Mouse (Mus musculus): ENCODE results near the gene Hadhb. TPM values are rescaled to one million over a fixed set of nuclear protein-coding genes. Genes with fewer than 3 reads are reported as not detected.

The Hadhb gene
- total RNA-seq, 2 experiments from 2014 or later = 340 to 569 TPM

GRCm38 (mm10) chr5:30113881-30114760, 40.9 kb upstream of the Hadhb start:
- peak; percentile 75 for DNase-seq
- TF ChIP-seq CTCF (IDR thresholded peaks at IDR 0.05) = peak; percentile 70
- peak overlapping the region; percentile 71 for H3K4me3 ChIP-seq
- intact Hi-C loops (cut with DNase I) = loop anchor here (10.0 kb wide), 1 partner anchor 289 kb away; no protein-coding TSS in a partner anchor
- no peak overlapping the region for H3K27ac ChIP-seq

DNA sequence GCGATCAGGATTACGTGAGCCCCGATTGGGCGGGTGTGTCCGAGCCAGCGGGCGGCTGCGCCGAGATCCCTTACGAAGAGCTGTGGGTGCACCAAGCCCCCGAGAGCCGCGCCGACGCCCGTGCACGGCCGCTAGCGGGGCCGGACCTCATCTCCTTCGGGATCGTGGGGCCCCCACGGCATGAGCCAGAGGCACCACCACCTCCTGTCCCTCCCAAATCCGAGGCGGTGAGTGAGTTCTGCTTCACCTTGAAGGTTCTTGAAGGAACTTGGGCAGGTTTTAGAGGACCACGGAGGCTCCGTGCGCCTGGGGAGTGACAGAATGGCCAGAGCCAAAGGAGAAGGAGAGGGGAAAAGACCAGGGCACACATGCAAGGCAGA, 40.3 kb upstream of the Hadhb start:
- H3K27ac ChIP-seq = no peak overlapping the region
- TF ChIP-seq CTCF (IDR thresholded peaks at IDR 0.05) = no peak
- DNase-seq = no peak
- intact Hi-C loops (cut with DNase I) = loop anchor here (10.0 kb wide), 1 partner anchor 290 kb away; no protein-coding TSS in a partner anchor
- peak overlapping the region; percentile 71 for H3K4me3 ChIP-seq

GRCm38 (mm10) chr5:30115718-30116117, 39.3 kb upstream of the Hadhb start:
- intact Hi-C loops (cut with DNase I) = loop anchor here (10.0 kb wide), 1 partner anchor 291 kb away; no protein-coding TSS in a partner anchor
- H3K27ac ChIP-seq = no peak overlapping the region

DNA sequence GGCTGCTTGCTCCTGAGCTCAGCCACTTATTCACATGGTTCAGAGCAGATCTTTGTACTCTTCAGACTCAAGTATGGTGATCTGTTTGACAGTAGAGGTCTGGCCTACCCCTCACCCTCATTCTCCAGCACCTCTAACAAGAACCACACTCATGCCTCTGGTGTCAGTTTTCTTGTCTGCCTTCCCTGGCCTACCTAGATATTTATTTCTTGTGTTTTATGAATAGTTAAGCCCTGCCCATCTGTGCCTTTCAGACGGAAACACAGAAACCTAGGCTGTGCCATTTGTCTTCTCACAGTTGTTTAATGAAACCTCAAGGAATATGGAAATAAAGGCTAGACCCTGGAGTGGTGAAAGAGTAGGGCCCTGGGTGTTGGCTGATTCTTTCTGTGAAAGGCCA, 37.0 kb upstream of the Hadhb start:
- H3K4me3 ChIP-seq = no peak overlapping the region
- TF ChIP-seq CTCF (IDR thresholded peaks at IDR 0.05) = no peak
- no peak overlapping the region for H3K27ac ChIP-seq
- DNase-seq = no peak
- intact Hi-C loops (cut with DNase I) = loop anchor here (10.0 kb wide), 1 partner anchor 293 kb away; no protein-coding TSS in a partner anchor

More at GRCm38 (mm10) chr5:30115718-30116117, 39.3 kb upstream of the Hadhb start:
- no peak for DNase-seq
- TF ChIP-seq CTCF (IDR thresholded peaks at IDR 0.05) = peak; percentile 7; the same call in 1 of the 2 replicates
- no peak overlapping the region for H3K4me3 ChIP-seq

- intact Hi-C loops (cut with DNase I) = loop anchor here (10.0 kb wide), 1 partner anchor 294 kb away; no protein-coding TSS in a partner anchor
- no peak overlapping the region for H3K27ac ChIP-seq
- no peak for TF ChIP-seq CTCF (IDR thresholded peaks at IDR 0.05)
- no peak overlapping the region for H3K4me3 ChIP-seq
- DNase-seq = no peak
These were observed 35.9 kb upstream of the Hadhb start for GRCm38 (mm10) chr5:30119163-30119562.

- no peak for TF ChIP-seq CTCF (IDR thresholded peaks at IDR 0.05)
- intact Hi-C loops (cut with DNase I) = no loop called here
- DNase-seq = no peak
- Histone ChIP-seq H3K4me3 (no peak overlapping the region), H3K27ac (no peak overlapping the region)
These were observed 34.9 kb upstream of the Hadhb start for GRCm38 (mm10) chr5:30120106-30120505.

DNA sequence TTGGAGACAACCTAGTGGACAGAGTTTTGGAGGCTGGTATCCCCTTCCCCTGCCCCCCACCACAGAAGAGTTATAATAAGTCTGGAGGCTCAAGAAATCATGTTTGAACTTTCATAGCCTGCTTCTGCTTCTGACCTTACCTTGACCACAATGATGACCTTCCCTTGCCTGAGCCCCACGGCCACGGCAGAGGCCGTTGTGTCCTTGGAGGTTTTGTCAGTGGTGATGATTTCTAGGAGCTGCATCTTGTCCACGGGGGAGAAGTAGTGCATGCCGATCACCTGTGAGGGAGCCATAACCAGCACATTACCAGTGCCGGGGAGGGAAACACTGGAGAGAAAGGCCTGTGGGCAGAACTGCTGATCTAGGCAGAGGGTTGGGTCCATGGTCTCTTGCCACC, 32.6 kb upstream of the Hadhb start:
- intact Hi-C loops (cut with DNase I) = no loop called here
- H3K27ac ChIP-seq = no peak overlapping the region
- H3K4me3 ChIP-seq = no peak overlapping the region
- no peak for TF ChIP-seq CTCF (IDR thresholded peaks at IDR 0.05)
- DNase-seq = no peak

DNA sequence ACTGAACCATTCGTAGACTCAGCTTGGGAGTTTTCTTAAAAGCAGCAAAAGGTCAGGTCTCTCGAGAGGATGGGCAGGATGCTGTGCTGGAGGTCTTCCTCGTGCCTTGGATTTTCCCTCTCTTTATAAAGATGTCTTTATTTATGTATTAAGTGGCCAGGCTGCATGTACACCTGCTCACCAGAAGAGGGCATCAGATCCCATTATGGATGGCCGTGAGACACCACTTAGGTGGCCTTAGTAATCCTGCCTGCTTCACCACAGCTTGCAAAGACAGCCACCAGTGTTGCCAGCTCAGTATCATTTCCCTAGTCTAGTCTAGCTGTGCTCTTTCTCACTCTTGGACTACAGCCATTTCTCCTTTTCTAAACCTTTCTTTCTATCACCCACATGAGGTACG, 29.5 kb upstream of the Hadhb start:
- TF ChIP-seq CTCF (IDR thresholded peaks at IDR 0.05) = peak; percentile 79
- intact Hi-C loops (cut with DNase I) = no loop called here
- no peak overlapping the region for H3K27ac ChIP-seq
- H3K4me3 ChIP-seq = no peak overlapping the region
- no peak for DNase-seq

DNA sequence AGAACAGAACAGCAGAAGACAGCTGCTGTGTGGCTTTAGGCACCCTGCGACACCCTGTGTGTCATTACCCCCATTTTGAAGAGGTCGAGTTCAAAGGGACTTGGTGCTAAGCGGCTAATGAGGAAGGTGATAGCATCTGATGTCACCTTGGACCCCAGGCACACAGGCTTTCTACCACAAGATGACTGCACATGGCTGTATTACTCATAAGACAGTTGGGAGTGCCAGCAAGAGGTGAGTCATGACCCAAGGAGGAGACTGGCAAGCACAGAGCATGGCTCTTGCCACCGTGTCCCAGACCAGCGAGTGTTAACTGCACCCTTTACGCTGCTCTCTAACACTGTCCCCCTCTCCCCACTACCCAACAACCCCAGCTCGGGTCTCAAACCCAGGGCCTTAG, 28.3 kb upstream of the Hadhb start:
- TF ChIP-seq CTCF (IDR thresholded peaks at IDR 0.05) = no peak
- H3K4me3 ChIP-seq = no peak overlapping the region
- intact Hi-C loops (cut with DNase I) = no loop called here
- peak overlapping the region; percentile 3; the same call in 1 of the 2 replicates for H3K27ac ChIP-seq
- no peak for DNase-seq

GRCm38 (mm10) chr5:30127921-30128597, 27.0 kb upstream of the Hadhb start:
- no peak overlapping the region for H3K27ac ChIP-seq
- H3K4me3 ChIP-seq = no peak overlapping the region
- DNase-seq = no peak
- TF ChIP-seq CTCF (IDR thresholded peaks at IDR 0.05) = no peak
- intact Hi-C loops (cut with DNase I) = no loop called here

GRCm38 (mm10) chr5:30128680-30129079, 26.4 kb upstream of the Hadhb start:
- H3K4me3 ChIP-seq = no peak overlapping the region
- TF ChIP-seq CTCF (IDR thresholded peaks at IDR 0.05) = no peak
- DNase-seq = no peak
- no peak overlapping the region for H3K27ac ChIP-seq
- intact Hi-C loops (cut with DNase I) = no loop called here

- TF ChIP-seq CTCF (IDR thresholded peaks at IDR 0.05) = no peak
- no peak for DNase-seq
- H3K4me3 ChIP-seq = no peak overlapping the region
- intact Hi-C loops (cut with DNase I) = loop anchor here (5.0 kb wide), 1 partner anchor 46 kb away; no protein-coding TSS in a partner anchor
- H3K27ac ChIP-seq = no peak overlapping the region
These were observed 23.8 kb upstream of the Hadhb start for GRCm38 (mm10) chr5:30131246-30131645.

GRCm38 (mm10) chr5:30132173-30132572, 22.9 kb upstream of the Hadhb start:
- intact Hi-C loops (cut with DNase I) = loop anchor here (5.0 kb wide), 1 partner anchor 45 kb away; no protein-coding TSS in a partner anchor
- no peak overlapping the region for H3K27ac ChIP-seq
- DNase-seq = no peak
- TF ChIP-seq CTCF (IDR thresholded peaks at IDR 0.05) = no peak
- no peak overlapping the region for H3K4me3 ChIP-seq

Data from gastrocnemius, adult 2 months (tissue).